Mouse (Mus musculus) bone marrow macrophage, adult 2 months (primary cell): ENCODE measurements around the gene Pde6h. TPM values are rescaled to one million over a fixed set of nuclear protein-coding genes. Genes with fewer than 3 reads are reported as not detected.
A peak's percentile ranks its signal among the peaks of the same experiment; 100 is the strongest.

ENCODE experiments used
- H3K27ac ChIP-seq: 2 replicates; pipeline ENCODE4 v1.5.1; 2012; ENCODE audit warnings: low read depth, low read length; ENCODE audit not compliant: insufficient read depth
- H3K4me1 ChIP-seq: 2 replicates; pipeline ENCODE4 v1.6.1; 2012; ENCODE audit warnings: low read length; ENCODE audit not compliant: control insufficient read depth, insufficient read depth
- H3K4me3 ChIP-seq: 2 replicates; pipeline ENCODE4 v1.5.1; 2012; ENCODE audit warnings: mild to moderate bottlenecking, low read length, moderate library complexity; ENCODE audit not compliant: insufficient read depth
- CTCF ChIP-seq: IDR thresholded peaks from 2 replicates; pipeline ENCODE4 v1.5.1; 2012; ENCODE audit warnings: low read depth, mild to moderate bottlenecking, low read length, moderate library complexity
- POLR2A ChIP-seq: IDR thresholded peaks from 2 replicates; pipeline ENCODE4 v1.6.1; 2012; ENCODE audit warnings: mild to moderate bottlenecking, low read depth, low read length, borderline replicate concordance
- polyA plus RNA-seq: library from polyadenylated mRNA; stranded (reverse); fragments of >200 nt; gene quantifications from 2 replicates; pipeline ENCODE4 v1.2.4, GENCODE M21; 2012; ENCODE audit not compliant: missing spikeins, insufficient read depth, insufficient read length

The Pde6h gene
- polyA plus RNA-seq, 1 experiment, result 1.1 TPM

DNA sequence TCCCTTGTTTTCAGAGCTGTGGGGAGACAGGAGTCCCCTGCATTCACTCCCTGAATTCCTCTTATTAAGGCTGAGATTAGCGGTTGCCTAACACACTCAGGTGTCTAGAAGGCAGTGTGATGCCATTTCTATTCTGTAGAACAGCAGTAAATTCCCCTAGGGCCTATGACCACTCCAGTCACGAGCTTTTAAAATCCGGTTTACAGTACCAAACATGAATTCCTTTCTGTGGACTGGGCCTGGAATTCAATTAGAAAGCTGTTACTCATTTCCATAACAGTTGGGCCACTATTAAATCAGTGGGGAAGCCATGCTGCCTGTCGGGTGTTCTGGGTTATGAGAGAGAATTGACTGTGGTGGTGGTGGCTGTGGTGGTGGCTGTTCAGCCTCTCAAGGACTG, 24.1 kb downstream of the Pde6h start:
- TF ChIP-seq CTCF, result no peak
- TF ChIP-seq POLR2A, result no peak
- no peak overlapping the region for H3K4me3 ChIP-seq
- H3K4me1 ChIP-seq, result peaks cover 18% of the 10 kb centered on the region
- no peak overlapping the region for H3K27ac ChIP-seq

DNA sequence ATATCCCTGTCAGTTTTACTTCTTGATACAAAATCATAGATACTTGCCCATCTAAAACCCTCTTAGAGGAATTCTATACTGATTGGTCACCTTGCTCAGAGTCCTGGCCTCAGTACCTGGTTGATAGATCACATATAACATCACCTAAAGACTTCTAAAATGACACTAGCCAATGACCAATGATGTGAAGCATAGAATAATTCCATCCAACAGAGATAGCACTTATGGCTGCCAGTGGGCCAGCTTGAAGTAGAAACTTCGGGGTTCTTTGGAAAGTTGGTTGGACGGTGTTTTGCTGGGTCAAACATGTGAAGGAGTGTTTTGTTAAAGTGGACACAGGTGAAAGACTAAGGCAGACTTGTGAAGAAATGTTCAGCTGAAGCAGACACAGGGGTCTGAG, 26.5 kb downstream of the Pde6h start:
- Histone ChIP-seq H3K27ac (no peak overlapping the region), H3K4me3 (no peak overlapping the region), H3K4me1 (peaks cover 10% of the 10 kb centered on the region)
- TF ChIP-seq POLR2A (no peak), CTCF (no peak)

DNA sequence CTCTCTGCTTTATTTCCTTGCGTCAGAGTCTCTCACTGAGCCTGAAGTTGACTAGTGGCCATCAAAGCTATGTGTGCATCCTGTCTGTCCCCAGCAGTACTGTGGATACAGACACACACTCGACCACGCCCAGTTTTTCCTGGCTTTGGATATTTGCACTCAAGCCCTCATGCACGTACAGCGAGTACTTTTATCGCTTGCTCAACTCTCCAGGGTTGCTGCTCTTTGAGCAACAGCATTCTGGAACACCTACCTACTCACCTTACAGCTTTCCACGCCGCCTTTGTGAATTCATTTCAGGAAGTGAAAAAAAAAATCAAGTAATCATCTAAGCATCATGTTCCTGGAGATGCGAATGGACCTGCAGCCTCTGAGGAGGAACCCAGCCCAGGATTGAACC, 29.3 kb downstream of the Pde6h start:
- TF ChIP-seq POLR2A (no peak), CTCF (no peak)
- no peak overlapping the region for H3K27ac ChIP-seq
- 0 out of 2 replicates have a peak, but pooled peaks cover 3% of the 10 kb centered on the region for H3K4me1 ChIP-seq
- no peak overlapping the region for H3K4me3 ChIP-seq

DNA sequence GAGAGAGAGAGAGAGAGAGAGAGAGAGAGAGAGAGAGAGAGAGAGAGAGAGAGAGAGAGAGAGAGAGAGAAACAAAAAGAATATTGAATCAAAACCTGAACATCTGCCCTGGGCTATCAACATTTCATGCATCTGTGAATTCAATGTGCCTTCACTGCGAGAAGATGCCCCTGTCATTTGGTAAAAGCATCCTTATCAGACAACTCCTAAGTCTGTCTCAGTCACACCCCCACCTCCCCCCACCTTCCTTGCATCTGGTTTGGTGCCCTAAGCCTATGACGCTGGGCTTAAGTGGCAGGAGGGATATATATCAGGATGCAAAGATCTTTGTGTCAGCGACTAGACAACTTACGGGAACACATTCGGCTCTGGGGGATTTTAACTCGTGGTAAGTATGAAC, 30.6 kb downstream of the Pde6h start:
- Histone ChIP-seq H3K4me1 (no peaks in the 10 kb centered on the region), H3K27ac (no peak overlapping the region), H3K4me3 (no peak overlapping the region)
- TF ChIP-seq POLR2A, result no peak
- no peak for TF ChIP-seq CTCF

DNA sequence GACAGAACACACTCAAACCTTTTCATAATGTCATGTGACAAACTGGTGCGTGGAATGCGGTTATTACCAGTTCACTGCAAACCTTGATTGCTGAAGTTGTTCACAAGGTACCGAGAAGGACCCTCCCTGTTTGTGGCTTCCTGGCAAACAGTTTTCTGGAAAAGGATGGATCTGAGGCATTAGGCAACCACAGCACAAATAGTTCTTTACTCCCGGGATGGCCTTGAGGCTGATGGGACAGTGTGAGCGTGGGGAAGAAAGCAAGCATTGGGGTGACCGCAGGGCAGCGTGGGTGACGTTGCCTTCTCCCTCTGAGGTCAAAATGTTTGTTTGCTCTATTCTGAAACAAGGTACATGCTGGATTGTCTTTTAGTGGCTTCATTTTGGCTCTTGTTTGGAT, 31.1 kb downstream of the Pde6h start:
- no peaks in the 10 kb centered on the region for H3K4me1 ChIP-seq
- no peak for TF ChIP-seq POLR2A
- TF ChIP-seq CTCF, result no peak
- H3K4me3 ChIP-seq, result no peak overlapping the region
- H3K27ac ChIP-seq, result no peak overlapping the region

DNA sequence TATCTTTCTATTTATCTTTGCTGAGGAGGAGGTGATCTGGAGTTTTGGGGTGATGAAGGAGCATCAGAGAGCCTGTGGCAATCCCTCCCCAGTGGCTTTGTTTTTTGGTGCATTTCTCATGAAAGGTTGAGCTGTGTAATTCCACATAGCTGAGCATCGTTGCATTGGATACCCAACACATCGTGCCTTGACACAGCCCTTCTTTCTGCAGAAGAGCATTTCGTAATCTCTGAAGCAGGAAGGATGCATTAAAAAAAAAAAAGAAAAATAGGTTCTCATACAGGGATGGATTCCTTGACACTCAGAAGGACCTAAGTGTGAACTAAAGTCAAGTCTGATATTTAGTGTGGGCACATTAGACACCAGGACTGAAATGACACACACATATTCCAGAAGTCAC, 31.6 kb downstream of the Pde6h start:
- H3K27ac ChIP-seq, result no peak overlapping the region
- no peak overlapping the region for H3K4me3 ChIP-seq
- H3K4me1 ChIP-seq, result no peaks in the 10 kb centered on the region
- TF ChIP-seq POLR2A (no peak), CTCF (no peak)

DNA sequence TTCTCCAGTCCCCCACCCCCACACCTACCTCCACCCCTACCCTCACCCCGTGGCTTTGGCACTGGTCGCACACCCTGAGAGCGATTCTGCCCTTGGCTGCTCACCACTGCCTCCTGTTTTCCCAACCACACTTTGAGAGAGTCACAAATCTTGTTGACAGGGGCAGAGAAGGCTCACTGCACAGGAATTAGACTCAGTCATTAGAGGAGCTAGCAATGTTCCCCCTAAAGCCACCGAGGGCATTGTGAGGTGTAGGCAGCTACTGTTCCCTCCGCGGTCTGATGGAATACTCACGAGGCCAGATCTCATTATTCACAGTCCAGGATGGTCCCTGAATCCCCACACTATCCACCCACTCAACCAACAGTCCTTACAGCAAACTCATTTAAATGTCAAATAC, 33.4 kb downstream of the Pde6h start:
- Histone ChIP-seq H3K4me1 (no peaks in the 10 kb centered on the region), H3K27ac (no peak overlapping the region), H3K4me3 (no peak overlapping the region)
- TF ChIP-seq POLR2A (no peak), CTCF (no peak)

DNA sequence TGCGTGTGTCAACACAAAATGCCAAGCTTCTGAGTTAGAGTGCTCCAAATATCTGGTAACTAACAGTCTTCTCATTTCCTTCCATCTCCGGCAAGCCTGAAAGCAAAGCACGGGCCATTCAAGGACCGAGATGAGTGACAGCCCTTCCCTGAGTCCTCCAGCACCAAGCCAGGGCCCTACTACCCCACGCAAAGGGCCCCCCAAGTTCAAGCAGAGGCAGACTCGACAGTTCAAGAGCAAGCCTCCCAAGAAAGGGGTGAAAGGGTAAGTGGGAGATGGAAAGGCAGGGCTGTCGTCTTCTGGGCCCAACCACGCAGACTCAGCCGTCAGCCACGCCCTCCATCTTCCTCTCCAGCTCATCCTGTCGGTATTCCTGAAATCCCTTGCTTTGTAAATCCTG, 35.5 kb downstream of the Pde6h start:
- peaks cover 2% of the 10 kb centered on the region; the same call in 1 of the 2 replicates for H3K4me1 ChIP-seq
- H3K27ac ChIP-seq, result no peak overlapping the region
- no peak for TF ChIP-seq POLR2A
- no peak for TF ChIP-seq CTCF
- H3K4me3 ChIP-seq, result no peak overlapping the region

DNA sequence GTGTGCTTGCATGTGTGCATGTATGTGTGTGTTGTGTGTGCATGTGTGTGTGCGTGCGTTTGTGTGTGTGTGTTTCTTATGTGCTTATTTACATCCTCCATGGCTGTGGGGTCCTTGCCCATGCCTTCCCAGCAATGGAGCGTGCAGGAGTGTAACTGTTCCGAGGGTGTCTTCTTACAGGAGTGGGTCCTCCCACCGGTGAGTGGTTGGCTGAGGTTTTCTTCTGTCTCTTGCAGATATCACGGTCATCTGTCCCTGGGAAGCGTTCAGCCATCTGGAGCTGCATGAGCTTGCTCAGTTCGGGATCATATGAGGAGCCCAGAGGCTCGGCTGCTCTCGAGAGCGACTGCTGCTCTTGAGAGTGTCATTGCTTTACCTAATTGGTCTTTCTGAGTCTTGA, 39.3 kb downstream of the Pde6h start:
- H3K4me1 ChIP-seq, result peaks cover 34% of the 10 kb centered on the region
- H3K27ac ChIP-seq, result no peak overlapping the region
- TF ChIP-seq POLR2A, result no peak
- no peak for TF ChIP-seq CTCF
- H3K4me3 ChIP-seq, result no peak overlapping the region

DNA sequence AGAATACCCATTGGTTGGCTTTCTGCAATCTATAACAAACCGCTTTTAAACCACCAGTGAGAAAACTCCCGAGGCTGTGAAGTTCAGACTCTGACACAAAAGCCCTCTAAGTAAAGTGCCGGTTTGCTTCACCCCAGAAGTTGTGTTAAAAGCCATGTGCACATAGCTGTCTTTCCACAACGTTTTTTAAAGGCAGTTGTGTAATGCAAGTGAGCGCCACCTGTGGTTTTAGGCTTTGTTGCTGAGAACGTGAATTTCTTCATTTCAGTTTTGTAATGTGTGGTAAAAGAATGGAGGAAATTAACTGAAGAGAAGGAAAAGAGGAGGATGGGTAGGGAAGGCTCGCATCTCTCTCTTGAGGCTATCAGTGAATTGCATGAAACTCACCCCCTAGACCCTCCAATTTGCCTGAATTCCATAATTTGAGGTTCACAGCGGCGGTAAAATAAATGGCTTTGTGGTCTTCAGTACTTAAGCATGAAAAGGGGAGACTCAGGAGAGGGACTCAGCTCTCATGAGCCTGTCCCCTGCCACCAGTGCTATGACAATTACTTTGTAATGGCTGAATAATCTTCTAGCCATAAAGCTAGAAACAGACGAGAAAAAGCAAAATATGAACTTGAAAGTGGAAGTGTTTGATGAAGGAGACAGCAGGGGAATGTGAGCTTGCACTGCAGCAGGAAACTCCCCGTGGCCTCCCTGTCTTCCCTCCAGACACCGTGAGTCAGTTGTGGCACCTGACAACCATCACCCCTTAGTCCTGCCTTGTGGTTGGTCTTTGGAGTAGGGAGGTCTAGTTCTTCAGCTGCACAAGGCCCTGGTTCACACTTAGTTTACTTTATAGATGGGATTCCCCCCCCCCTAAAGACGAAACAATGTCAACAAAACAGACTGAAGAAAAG, 41.2 kb downstream of the Pde6h start:
- H3K4me3 ChIP-seq, result 0 out of 2 replicates have a peak overlapping the region, but pooled peaks have one; percentile 16
- H3K4me1 ChIP-seq, result peaks cover 34% of the 10 kb centered on the region
- TF ChIP-seq POLR2A (no peak), CTCF (no peak)
- peak overlapping the region; percentile 45 for H3K27ac ChIP-seq
